Mouse (Mus musculus): Measurements from ENCODE around the gene Mid1.
A peak's percentile ranks its signal among the peaks of the same experiment; 100 is the strongest.
"Not testable (repeated sequence)": the region's sequence is repeated elsewhere in the genome, so short reads cannot be mapped to it uniquely, and the experiment has no call there.

Mid1 gene

GRCm38 (mm10) chrX:169989219-169989595 is 304.2 kb downstream of the Mid1 start:
- not testable (repeated sequence) for DNase-seq

- peak; percentile 71 for DNase-seq
Measured at GRCm38 (mm10) chrX:169989691-169990631, 305.0 kb downstream of the Mid1 start.

GRCm38 (mm10) chrX:169991128-169991873 is 306.3 kb downstream of the Mid1 start:
- peak; percentile 84 for DNase-seq

DNA sequence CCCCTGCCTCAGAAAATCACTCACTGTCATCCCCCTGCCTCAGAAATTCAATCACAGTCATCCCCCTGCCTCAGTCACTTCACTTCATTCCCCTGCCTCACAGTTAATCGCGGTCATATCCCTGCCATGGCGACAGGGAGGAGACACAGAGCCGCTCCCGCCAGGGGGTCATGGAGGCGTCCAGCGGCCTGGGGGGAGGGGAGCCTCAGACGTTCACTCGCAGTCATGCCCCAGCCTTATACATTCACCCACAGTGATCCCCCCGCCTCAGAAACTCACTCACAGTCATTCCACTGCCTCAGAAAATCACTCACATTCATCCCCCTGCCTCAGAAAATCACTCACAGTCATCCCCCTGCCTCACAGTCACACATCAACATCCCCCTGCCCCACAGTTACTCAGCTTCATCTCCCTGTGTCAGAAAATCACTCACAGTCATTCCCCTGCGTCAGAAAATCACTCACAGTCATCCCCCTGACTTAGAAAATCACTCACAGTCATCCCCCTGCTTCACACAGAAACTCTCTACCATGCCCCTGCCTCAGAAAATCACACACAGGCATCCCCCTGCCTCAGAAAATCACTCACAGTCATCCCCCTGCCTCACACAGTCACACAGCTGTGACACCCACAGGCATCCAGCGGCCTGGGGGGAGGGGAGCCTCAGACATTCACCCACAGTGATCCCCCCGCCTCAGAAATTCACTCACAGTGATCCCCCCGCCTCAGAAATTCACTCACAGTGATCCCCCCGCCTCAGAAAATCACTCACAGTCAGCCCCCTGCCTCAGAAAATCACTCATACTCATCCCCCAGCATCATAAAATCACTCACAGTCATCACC is 307.3 kb downstream of the Mid1 start:
- DNase-seq = not testable (repeated sequence)

DNA sequence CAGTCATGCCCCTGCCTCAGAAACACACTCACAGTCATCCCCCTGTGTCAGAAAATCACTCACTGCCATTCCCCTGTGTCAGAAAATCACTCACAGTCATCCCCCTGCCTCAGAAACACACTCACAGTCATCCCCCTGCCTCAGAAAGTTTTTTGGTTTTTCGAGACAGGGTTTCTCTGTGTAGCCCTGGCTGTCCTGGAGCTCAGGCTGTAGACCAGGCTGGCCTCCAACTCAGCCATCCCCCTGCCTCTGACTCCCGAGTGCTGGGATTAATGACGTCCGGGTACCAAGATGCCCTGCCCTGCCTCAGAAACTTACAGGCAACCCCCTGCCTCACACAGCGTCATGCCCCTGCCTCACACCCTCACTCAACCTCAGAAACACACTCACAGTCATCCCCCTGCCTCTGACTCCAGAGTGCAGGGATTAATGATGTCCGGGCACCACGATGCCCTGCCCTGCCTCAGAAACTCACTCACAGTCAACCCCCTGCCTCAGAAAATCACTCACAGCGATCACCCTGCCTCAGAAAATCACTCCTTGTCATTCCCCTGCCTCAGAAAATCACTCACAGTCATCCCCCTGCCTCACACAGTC is 308.1 kb downstream of the Mid1 start:
- not testable (repeated sequence) for DNase-seq

DNA sequence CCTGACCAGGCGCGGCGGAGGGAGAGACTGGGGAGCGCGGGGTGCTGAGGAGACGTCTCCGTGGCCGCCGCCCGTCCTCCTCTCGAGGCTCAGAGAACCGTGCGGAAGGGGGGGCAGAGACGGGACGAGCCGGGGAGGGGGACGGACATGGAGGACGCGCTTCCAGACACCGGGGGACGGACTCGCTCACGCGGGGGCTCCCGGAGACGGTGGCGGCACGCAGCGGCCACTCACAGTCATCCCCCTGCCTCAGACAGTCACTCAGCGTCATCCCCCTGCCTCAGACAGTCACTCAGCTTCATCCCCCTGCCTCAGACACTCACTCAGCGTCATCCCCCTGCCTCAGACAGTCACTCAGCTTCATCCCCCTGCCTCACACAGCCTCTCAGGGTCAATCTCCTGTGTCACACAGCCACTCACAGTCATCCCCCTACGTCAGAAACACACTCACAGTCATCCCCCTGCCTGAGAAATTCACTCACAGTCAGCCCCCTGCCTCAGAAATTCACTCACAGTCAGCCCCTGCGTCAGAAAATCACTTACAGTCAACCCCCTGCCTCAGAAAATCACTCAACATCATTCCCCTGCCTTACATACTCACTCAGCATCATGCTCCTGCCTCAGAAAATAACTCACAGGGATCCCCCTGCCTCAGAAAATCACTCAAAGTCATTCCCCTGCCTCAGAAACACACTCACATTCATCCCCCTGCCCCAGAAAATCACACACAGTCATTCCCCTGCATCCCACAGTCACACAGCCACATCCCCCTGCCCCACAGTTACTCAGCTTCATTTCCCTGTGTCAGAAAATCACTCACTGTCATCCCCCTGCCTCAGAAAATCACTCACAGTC is 309.2 kb downstream of the Mid1 start:
- not testable (repeated sequence) for DNase-seq

DNA sequence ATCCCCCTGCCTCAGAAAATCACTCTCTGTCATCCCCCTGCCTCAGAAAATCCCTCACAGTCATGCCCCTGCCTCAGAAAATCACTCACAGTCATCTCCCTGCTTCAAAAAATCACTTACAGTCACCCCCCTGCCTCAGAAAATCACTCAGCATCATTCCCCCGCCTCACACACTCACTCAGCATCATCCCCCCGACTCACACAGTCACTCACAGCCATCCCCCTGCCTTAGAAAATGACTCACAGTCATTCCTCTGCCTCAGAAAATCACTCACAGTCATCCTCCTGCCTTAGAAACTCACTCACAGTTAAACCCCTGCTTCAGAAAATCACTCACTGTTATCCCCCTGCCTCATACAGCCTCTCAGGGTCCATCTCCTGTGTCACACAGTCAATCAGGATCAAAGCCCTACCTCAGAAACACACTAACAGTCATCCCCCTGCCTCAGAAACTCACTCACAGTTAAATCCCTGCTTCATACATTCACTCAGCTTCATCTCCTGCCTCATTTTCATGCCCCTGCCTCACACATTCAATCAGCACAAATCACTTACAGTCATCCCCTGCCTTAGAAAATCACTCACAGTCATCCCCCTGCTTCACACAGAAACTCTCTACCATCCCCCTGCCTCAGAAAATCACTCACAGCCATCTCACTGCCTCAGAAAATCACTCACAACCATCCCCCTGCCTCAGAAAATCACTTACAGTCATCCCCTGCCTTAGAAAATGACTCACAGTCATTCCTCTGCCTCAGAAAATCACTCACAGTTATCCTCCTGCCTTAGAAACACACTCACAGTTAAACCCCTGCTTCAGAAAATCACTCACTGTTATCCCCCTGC is 310.1 kb downstream of the Mid1 start:
- DNase-seq = not testable (repeated sequence)

GRCm38 (mm10) chrX:169995909-169996521 is 311.0 kb downstream of the Mid1 start:
- DNase-seq = not testable (repeated sequence)

- not testable (repeated sequence) for DNase-seq
Measured at GRCm38 (mm10) chrX:169996926-169997325, 311.9 kb downstream of the Mid1 start.

DNA sequence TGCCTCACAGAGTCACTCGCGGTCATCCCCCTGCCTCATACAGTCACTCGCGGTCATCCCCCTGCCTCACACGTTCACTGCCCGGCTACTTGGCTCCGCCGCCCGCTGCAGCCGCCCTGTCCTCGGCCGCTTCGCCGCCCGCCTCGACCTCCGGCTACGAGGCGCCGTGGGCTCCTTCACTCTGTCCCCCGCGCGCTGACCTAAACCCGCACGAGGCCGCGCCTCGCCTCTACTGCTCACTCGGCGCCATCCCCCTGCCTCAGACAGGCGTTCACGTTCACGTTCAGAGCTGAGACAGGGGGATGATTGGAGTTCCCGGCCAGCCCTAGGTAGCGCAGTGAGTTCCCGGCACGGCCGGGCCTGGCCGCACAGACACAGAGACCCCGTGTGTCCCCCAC is 312.5 kb downstream of the Mid1 start:
- not testable (repeated sequence) for DNase-seq

GRCm38 (mm10) chrX:169997854-169998456 is 313.0 kb downstream of the Mid1 start:
- peak; percentile 94 for DNase-seq

DNA sequence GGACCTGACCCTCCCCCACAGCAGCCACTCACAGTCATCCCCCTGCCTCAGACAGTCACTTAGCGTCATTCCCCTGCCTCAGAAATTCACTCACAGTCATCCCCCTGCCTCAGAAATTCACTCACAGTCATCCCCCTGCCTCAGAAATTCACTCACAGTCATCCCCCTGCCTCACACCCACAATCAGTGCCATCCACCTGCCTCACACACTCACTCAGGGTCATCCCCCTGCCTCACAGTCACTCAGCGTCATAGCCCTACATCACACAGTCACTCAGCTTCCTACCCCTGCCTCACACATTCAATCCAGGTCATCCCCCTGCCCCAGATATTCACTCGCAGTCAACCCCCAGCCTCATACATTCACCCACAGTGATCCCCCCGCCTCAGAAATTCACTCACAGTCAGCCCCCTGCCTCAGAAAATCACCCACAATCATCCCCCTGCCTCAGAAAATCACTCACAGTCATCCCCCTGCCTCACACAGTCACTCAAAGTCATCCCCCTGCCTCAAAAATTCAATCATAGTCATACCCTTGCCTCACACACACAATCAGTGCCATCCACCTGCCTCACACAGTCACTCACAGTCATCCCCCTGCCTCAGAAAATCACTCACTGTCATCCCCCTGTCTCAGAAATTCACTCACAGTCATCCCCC is 313.7 kb downstream of the Mid1 start:
- DNase-seq = not testable (repeated sequence)

DNA sequence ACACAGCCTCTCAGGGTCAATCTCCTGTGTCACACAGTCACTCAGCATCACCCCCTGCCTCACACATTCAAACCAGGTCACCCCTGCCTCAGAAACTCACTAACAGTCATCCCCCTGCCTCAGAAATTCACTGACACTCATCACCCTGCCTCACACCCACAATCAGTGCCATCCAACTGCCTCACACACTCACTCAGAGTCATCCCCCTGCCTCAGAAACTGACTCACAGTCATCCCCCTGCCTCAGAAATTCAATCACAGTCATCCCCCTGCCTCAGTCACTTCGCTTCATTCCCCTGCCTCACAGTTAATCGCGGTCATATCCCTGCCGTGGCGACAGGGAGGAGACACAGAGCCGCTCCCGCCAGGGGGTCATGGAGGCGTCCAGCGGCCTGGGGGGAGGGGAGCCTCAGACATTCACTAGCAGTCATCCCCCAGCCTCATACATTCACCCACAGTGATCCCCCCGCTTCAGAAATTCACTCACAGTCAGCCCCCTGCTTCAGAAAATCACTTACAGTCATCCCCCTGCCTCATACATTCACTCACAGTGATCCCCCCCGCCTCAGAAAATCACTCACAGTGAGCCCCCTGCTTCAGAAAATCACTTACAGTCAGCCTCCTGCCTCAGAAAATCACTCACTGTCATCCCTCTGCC is 314.4 kb downstream of the Mid1 start:
- not testable (repeated sequence) for DNase-seq

GRCm38 (mm10) chrX:169999912-170000641 is 315.1 kb downstream of the Mid1 start:
- DNase-seq = not testable (repeated sequence)

GRCm38 (mm10) chrX:170000642-170001387 is 315.8 kb downstream of the Mid1 start:
- not testable (repeated sequence) for DNase-seq

GRCm38 (mm10) chrX:170001388-170001695 is 316.3 kb downstream of the Mid1 start:
- DNase-seq = not testable (repeated sequence)

Measured in cerebellum, adult 11 months (tissue).